Mouse (Mus musculus) telencephalon, adult 2 months (tissue): ENCODE results near the gene Kcnd3.

Source experiments
- DNase-seq: peaks from one replicate; pipeline ENCODE4 v3.0.0-alpha.2; 2011; ENCODE audit warnings: low read depth, low spot score

The Kcnd3 gene

DNA sequence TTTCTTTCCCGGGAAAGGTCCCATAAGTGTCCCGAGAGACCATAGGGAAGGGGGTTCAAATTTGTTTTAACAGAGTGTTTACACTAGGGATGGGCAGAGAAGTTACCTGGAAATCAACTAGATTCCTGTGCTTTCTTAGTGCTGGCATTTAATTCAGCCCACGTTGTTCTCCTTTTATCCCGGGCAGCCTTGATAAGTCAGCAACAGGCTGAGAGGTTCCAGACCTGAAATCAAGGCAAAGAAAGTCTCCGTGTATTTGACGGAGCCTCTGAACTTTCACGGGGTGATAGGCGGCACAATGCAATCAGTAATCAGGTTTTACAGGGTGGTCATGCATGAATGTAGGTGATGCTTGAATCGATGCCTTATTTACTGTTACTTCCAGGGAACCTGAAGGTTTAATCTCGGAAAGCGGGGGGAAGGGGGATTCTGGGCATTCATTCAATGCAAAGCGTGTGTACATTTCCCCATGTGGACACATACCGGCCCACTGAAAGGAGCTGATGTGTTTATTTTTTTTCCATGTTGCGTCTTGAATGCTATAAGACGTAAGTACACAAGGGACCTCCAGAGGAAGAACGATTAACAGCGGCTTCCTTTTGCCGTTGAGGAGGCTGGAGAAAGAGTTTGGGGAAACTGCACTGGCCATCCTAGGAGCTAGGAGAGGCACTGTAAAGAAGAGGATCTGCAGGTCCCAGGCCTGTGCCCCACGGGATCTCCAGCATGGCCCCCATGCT, 1.3 kb downstream of the Kcnd3 start:
- DNase-seq = no peak

DNA sequence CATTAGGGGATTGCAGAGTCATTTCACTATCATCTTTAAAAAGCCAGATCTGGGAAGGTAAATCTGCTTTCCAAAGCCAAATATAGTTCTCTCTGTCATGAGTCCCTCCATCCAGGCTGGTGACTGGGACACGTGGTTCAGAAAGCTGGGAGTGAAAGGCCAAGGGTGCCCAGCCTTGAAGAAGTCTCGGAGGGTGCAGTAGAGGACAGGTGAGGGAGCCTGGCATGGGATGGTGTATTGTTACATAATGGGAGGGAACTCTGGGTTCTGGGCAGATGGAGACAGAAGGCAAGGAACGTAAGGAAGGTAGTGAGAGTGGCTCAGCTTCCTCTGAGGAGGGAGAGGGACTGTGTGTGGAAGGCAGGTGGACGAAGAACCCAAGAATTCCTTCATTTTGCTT, 5.5 kb downstream of the Kcnd3 start:
- DNase-seq = no peak

GRCm38 (mm10) chr3:105466538-105466937, 14.4 kb downstream of the Kcnd3 start:
- no peak for DNase-seq

DNA sequence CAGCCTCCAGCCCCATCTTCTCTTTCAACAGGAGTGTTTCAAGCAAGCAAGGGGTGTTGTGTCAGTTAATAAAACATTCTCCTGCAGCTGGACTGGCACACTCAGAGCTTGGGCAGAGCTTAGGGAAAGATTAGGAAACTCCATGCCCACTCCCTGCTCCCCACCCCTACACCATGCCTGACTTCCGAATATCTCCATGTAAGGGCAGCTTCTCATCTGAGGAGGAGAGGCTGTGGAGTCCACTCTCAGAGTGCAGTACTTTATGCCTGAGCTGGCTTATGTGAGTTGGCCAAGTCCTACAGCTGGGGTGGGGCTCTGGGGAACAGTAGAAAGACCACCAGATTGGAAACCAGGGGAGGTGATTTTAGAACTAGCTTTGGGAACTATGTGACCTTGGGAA, 20.4 kb downstream of the Kcnd3 start:
- DNase-seq = no peak

GRCm38 (mm10) chr3:105476408-105476807, 24.3 kb downstream of the Kcnd3 start:
- no peak for DNase-seq

DNA sequence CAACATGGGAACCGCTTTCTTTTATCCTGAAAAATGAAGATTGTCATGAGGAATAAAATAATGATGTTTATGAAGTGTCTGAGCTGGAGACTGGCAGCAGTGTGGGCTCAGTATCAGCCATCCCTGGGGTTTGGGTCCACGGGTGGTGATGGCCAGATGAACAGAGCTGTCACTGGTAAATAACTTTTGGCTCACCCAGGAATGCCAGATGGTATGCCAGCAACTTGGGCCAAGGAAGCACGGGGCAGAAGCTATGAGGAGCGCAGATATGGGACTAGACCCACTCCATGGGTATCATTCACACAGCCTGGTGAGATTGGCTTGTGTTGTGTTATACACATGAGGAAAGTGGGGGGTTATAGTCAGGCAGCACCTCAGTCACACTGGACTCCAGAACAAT, 26.7 kb downstream of the Kcnd3 start:
- no peak for DNase-seq

GRCm38 (mm10) chr3:105481419-105481818, 29.3 kb downstream of the Kcnd3 start:
- DNase-seq = no peak

GRCm38 (mm10) chr3:105483651-105484052, 31.5 kb downstream of the Kcnd3 start:
- no peak for DNase-seq

- no peak for DNase-seq
These were observed 35.0 kb downstream of the Kcnd3 start for GRCm38 (mm10) chr3:105487171-105487570.

GRCm38 (mm10) chr3:105489607-105490006, 37.5 kb downstream of the Kcnd3 start:
- peak; percentile 93 for DNase-seq

GRCm38 (mm10) chr3:105494886-105495285, 42.8 kb downstream of the Kcnd3 start:
- DNase-seq = no peak

- no peak for DNase-seq
These were observed 44.1 kb downstream of the Kcnd3 start for GRCm38 (mm10) chr3:105496216-105496615.

DNA sequence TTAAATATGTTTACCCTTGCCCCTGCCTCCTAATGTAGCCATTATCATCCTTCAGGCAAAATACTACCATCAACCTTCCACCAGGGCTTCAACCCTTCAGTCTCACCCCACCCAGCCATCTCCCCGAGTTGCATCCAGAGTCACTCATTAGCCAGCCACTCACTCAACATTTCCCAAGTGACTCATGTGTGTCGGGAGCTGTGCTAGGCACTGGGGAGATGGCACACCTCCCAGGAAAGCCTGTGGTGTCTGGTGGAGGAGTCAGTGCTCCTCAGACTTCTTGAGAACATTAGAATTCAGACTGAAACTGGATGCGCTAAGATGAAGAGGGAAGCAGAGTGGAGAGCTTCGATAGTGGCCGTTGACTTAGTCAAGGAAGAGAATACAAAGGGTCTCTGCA, 44.8 kb downstream of the Kcnd3 start:
- no peak for DNase-seq

- DNase-seq = no peak
These were observed 48.9 kb downstream of the Kcnd3 start for GRCm38 (mm10) chr3:105501071-105501470.

DNA sequence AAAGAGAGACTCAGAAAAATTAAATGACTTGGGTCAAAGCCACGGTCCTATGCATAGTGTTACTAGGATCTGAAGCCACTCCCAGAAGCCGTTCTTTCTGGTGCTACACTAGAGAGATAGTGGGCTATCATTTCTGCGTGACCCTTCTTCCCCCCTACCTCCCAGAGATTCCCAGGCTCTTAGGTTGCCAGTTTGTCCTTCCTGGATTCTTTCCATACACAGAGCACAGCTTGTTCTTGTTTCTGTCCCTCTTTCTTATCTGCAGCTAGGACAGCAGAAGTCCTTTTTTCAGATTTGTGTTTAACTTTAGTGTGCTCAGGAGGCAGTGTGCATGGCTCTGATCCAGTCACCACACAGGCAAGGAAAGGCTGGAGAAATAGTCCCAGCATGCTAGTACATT, 52.1 kb downstream of the Kcnd3 start:
- DNase-seq = no peak

- DNase-seq = no peak
These were observed 53.2 kb downstream of the Kcnd3 start for GRCm38 (mm10) chr3:105505161-105505872.

DNA sequence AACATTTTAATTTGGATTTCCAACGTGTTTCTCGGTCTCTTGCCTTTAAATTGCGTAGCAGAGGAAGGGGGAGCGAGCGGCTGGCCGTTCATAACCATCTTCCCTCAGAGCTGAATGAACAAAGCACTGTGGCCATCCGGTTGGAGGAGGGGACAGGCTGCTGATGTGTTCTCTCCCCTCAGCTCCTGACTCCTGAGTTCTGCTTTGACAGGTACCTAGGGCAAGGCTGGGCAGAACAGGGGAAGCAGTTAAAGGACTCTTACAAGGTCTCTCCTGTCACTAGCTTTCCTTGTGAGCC, 53.7 kb downstream of the Kcnd3 start:
- no peak for DNase-seq

GRCm38 (mm10) chr3:105506592-105506991, 54.5 kb downstream of the Kcnd3 start:
- DNase-seq = no peak

- DNase-seq = no peak
These were observed 57.2 kb downstream of the Kcnd3 start for GRCm38 (mm10) chr3:105509321-105509720.

GRCm38 (mm10) chr3:105511836-105512235, 59.7 kb downstream of the Kcnd3 start:
- DNase-seq = no peak

DNA sequence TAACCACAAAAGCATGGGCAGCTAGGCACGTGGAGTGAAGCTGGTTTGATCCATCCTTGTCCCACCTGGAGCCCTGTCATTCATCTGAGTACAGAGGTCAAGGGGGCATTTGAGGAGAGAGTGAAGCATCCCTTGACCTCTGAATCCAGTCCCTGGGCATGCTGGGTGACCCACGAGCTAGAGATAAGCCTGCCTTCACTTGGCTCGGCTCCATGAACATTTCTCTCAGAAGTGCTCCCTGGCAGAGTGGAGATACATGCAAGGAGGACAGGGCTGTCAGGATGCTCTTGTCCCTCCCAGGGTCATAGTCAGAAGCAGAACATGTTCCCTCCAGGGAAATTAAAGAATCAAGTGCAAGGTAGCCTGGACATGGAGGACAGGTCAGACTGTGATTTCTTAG, 62.1 kb downstream of the Kcnd3 start:
- no peak for DNase-seq

- no peak for DNase-seq
These were observed 62.9 kb downstream of the Kcnd3 start for GRCm38 (mm10) chr3:105515035-105515434.

DNA sequence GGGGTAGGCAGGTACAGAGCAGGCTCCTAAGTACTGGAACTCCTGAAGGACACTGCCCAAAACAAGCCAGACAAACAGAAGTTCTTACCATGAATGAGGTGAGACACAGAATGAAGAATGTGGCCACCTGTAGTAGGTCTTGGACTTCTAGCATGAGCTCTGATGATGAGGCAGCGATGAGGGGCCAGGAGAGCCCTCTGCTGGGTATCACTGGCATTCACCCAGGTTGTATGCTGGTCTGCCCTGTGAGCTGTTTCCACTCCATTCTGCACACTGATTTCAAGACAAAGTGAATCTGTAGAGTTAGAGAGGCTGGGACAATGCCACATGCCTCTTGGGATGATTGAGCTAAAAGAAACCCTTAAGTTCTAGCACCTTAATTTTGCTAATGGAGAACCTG, 63.5 kb downstream of the Kcnd3 start:
- no peak for DNase-seq

DNA sequence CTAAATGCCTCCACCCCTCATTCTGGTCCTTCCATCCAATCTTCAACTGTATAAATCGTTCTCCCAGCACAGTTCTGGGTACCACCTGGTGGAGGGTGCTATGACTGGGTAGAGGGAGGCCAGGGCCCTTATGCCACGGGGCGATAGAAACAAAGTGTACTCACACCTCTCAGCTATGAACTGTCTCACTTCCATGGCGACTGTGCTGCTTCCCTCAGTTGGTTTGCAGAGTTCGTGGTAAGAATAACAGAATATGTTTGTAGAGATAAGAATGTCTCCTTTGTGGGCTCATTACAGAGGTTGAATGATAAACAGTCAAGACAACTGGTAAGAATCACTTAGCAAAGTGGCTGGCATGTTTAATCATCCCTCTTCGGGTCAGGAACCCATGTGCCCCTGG, 68.3 kb downstream of the Kcnd3 start:
- no peak for DNase-seq
